ENCODE assay signal across 13 mouse cellular contexts in genomic region chr9:39877541-39878396, GRCm38 (mm10). TPM values are rescaled to one million over a fixed set of nuclear protein-coding genes. Genes with fewer than 3 reads are reported as not detected.
"Had no signal": no experiment of that assay in that cellular context is flagged by ENCODE, and none has a peak within 500 bp of the region (broad histone marks: within the 10 kb centered on the region; RNA-seq: fewer than 3 reads in every experiment).

No protein-coding gene starts in this region.

RNA-seq across cellular contexts. Expression of gene Olfr972, which starts 11.5 kb away (rescaled TPM):
- total RNA-seq: layer of hippocampus, postnatal 25 days; left cerebral cortex, adult 2 months; left cerebral cortex, postnatal 14 days; megakaryocyte progenitor cell, adult 5-6 weeks had no signal
- polyA plus RNA-seq: intestine, postnatal 0 days; kidney, embryonic 16.5 days; limb, embryonic 10.5 days; limb, embryonic 14.5 days; liver, embryonic 11.5 days; liver, embryonic 15.5 days; lung, adult 2 months; lung, postnatal 0 days; stomach, postnatal 0 days had no signal

RNA-seq across cellular contexts. Expression of gene Olfr229, which starts 29.4 kb away (rescaled TPM):
- total RNA-seq: layer of hippocampus, postnatal 25 days; left cerebral cortex, adult 2 months; left cerebral cortex, postnatal 14 days; megakaryocyte progenitor cell, adult 5-6 weeks had no signal
- polyA plus RNA-seq: intestine, postnatal 0 days; kidney, embryonic 16.5 days; limb, embryonic 10.5 days; limb, embryonic 14.5 days; liver, embryonic 11.5 days; liver, embryonic 15.5 days; lung, adult 2 months; lung, postnatal 0 days; stomach, postnatal 0 days had no signal

RNA-seq across cellular contexts. Expression of gene Olfr971, which starts 41.1 kb away (rescaled TPM):
- total RNA-seq: layer of hippocampus, postnatal 25 days; left cerebral cortex, adult 2 months; left cerebral cortex, postnatal 14 days; megakaryocyte progenitor cell, adult 5-6 weeks had no signal
- polyA plus RNA-seq: intestine, postnatal 0 days; kidney, embryonic 16.5 days; limb, embryonic 10.5 days; limb, embryonic 14.5 days; liver, embryonic 11.5 days; liver, embryonic 15.5 days; lung, adult 2 months; lung, postnatal 0 days; stomach, postnatal 0 days had no signal

RNA-seq across cellular contexts. Expression of gene Olfr974, which starts 59.5 kb away (rescaled TPM):
- total RNA-seq: layer of hippocampus, postnatal 25 days; left cerebral cortex, adult 2 months; left cerebral cortex, postnatal 14 days; megakaryocyte progenitor cell, adult 5-6 weeks had no signal
- polyA plus RNA-seq: intestine, postnatal 0 days; kidney, embryonic 16.5 days; limb, embryonic 10.5 days; limb, embryonic 14.5 days; liver, embryonic 11.5 days; liver, embryonic 15.5 days; lung, adult 2 months; lung, postnatal 0 days; stomach, postnatal 0 days had no signal
